Mouse (Mus musculus) cerebellum, adult 2 months (tissue): ENCODE measurements around the gene H2al1o.

ENCODE experiments used
- CTCF ChIP-seq: fragments of 200-500 bp; IDR thresholded peaks from 2 replicates; pipeline ENCODE4 v1.5.1; 2011; ENCODE audit warnings: low read depth, mild to moderate bottlenecking, control low read depth, low read length, moderate library complexity, borderline replicate concordance; ENCODE audit not compliant: insufficient read depth
- POLR2A ChIP-seq: fragments of 200-500 bp; IDR thresholded peaks from 2 replicates; pipeline ENCODE4 v1.6.1; 2011; ENCODE audit warnings: low read length, control low read depth, borderline replicate concordance; ENCODE audit not compliant: insufficient read depth

DNA sequence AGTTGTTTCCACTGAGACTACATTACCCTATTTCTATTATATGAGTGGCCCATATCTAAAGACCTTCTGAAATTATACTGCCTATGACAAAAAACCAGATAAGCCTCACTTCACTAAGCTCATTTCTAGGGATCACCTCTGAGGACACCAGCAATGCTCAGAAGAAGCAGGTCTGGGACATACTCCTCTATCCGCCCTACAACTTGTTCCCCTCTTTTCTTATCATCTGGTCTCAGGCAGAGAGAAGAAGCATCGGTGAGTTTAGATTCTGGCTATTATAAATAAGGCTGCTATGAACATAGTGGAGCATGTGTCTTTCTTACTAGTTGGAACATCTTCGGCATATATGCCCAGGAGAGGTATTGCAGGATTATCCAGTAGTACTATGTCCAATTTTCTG lies 35.3 kb downstream of the H2al1o start:
- TF ChIP-seq CTCF (no peak), POLR2A (no peak)
